Mouse (Mus musculus) embryo, embryonic 11.5 days (tissue): ENCODE measurements around the gene Cnot1.

Source experiments
- DNase-seq: peaks from one replicate; pipeline ENCODE4 v3.0.0-alpha.2; 2012; ENCODE audit warnings: low read depth, low spot score

Gene Cnot1

GRCm38 (mm10) chr8:95688073-95688672 lies 119.1 kb downstream of the Cnot1 start:
- DNase-seq: no peak

- DNase-seq: no peak
These were observed 129.1 kb downstream of the Cnot1 start for GRCm38 (mm10) chr8:95678024-95678611.

GRCm38 (mm10) chr8:95677591-95678023 lies 129.7 kb downstream of the Cnot1 start:
- no peak for DNase-seq

DNA sequence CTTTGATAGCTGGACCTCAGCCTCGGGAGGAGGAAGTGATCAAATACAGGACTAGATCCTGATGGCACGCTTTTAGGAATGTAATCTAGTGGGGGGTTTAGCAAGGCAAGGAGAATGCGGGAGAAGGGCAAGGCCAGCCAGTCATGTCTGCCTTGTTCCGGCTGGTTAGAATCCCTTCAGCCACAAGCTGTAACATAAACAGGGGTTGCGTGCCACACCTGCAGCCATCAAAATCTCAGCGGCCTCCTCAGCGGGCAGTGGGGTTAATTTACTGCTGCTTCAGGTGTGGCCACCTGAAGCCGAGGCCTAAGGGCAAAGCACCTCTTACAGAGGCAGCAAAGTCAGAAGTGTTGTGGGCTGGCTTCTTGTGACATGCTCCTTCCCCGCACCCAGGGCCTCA lies 130.6 kb downstream of the Cnot1 start, which contains the start of gene Ndrg4:
TSS of gene Ndrg4 (plus strand) at position 350 of the 400 bp plus-strand sequence.
- DNase-seq: no peak

DNA sequence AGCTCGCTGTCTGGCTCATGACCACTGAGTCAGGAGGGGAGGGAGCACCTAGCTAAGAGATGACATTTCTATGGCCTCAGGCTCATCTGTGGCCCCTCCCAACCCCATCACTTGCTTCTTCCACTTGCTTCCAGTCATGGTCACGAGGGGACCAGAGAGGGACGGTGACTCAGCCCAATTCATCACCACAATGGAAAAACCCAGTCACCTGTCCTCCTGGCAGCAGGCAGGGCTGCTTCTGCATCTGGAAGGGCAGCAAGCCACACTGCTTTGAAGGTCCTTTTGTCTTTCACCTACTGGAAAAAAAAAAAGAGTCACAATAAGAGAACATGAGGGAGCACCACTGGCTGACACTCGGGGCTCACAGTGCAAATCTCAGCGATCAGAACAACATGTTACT lies 134.5 kb downstream of the Cnot1 start:
- DNase-seq: no peak

DNA sequence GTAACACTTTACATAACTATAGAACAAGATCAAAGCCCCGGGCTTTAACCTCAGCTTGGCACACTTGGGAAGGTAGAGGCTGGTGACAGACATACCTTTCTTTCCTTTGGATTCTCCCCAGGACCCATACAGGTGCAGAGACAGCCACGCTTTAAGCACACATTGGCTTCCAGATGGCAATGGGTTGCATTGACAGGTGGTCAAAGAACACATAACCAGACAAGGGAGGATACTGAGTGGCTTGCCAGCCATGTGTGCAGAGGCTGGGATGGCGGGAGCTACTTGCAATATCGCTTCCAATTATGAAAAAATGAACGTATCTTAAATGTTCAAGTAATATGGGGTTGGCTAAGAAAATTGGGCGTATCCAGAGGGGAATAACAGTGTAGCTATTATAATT lies 135.4 kb downstream of the Cnot1 start:
- DNase-seq: no peak

DNA sequence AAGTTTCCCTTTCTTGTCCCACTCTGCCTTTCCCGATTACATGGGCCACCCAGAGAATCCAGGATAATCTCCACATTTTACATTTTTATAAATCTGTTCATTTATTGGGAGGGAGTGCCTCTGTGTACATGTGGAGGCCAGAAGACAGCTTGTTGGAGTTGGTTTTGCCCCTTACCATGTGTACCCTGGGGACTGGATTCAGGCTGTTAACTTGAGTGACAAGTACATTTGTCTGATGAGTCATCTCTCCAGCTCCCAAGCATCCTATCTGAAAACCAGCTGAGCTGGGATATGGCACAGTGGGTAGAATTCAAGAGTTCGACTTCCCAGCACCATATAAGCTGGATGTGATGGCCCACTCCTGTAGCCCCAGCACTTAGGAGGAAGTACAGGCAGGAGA lies 137.3 kb downstream of the Cnot1 start:
- DNase-seq: no peak
